Comparison of ENCODE assay signal across 8 mouse cellular contexts in genomic region chr2:35662738-35663550, GRCm38 (mm10).
DNase-seq lines count a peak whose midpoint lies in the region; ATAC-seq and TF ChIP-seq lines count a peak whose summit lies in the region.

No protein-coding gene starts in this region.

- no peaks in the 10 kb centered on the region for H3K9me3 ChIP-seq in heart, embryonic 11.5 days (replicated peaks; ENCODE audit: control insufficient read depth, low read length)
- H3K9me3 ChIP-seq in forebrain, embryonic 15.5 days, result no peaks in the 10 kb centered on the region
- no peaks in the 10 kb centered on the region for H3K9me3 ChIP-seq in lung, embryonic 16.5 days (ENCODE audit: control insufficient read depth, low read length)
- no peaks in the 10 kb centered on the region for H3K9me3 ChIP-seq in stomach, postnatal 0 days (ENCODE audit: control insufficient read depth, low read length)

- H3K4me2 ChIP-seq in heart, embryonic 11.5 days, result peak overlapping the region; percentile 89
- peak overlapping the region; percentile 77 for H3K4me2 ChIP-seq in forebrain, embryonic 15.5 days (replicated peaks)
- peak overlapping the region; percentile 63 for H3K4me2 ChIP-seq in lung, embryonic 16.5 days (ENCODE audit: low read depth, low read length)
- peak overlapping the region; percentile 95 for H3K4me2 ChIP-seq in stomach, postnatal 0 days (replicated peaks; ENCODE audit: low read depth)

- no peak overlapping the region for H3K4me3 ChIP-seq in heart, embryonic 11.5 days (ENCODE audit: low read depth, low read length)
- peak overlapping the region; percentile 97 for H3K4me3 ChIP-seq in forebrain, embryonic 15.5 days
- peak overlapping the region; percentile 86 for H3K4me3 ChIP-seq in lung, embryonic 16.5 days (ENCODE audit: low read length)
- peak overlapping the region; percentile 79 for H3K4me3 ChIP-seq in stomach, postnatal 0 days (ENCODE audit: low read depth, low read length)

- TF ChIP-seq CTCF in stomach, postnatal 0 days (IDR thresholded peaks at IDR 0.05; ENCODE audit: low read depth), result peak; percentile 38

- H3K9ac ChIP-seq in heart, embryonic 11.5 days (ENCODE audit: low read depth, low read length), result peak overlapping the region; percentile 40; the same call in 1 of the 2 replicates
- H3K9ac ChIP-seq in forebrain, embryonic 15.5 days (replicated peaks), result peak overlapping the region; percentile 94
- H3K9ac ChIP-seq in lung, embryonic 16.5 days (ENCODE audit: low read length), result peak overlapping the region; percentile 91
- peak overlapping the region; percentile 90 for H3K9ac ChIP-seq in stomach, postnatal 0 days (ENCODE audit: low read length)

- TF ChIP-seq EP300 in stomach, postnatal 0 days (optimal IDR thresholded peaks at IDR 0.05), result no peak

- no peaks in the 10 kb centered on the region for H3K36me3 ChIP-seq in heart, embryonic 11.5 days (ENCODE audit: control insufficient read depth, insufficient read depth, low read length)
- no peaks in the 10 kb centered on the region for H3K36me3 ChIP-seq in forebrain, embryonic 15.5 days
- no peaks in the 10 kb centered on the region for H3K36me3 ChIP-seq in lung, embryonic 16.5 days (ENCODE audit: control insufficient read depth, insufficient read depth, low read length)
- no peaks in the 10 kb centered on the region for H3K36me3 ChIP-seq in stomach, postnatal 0 days (ENCODE audit: control insufficient read depth, insufficient read depth, low read length)

- H3K4me1 ChIP-seq in heart, embryonic 11.5 days (ENCODE audit: control insufficient read depth, insufficient read depth, low read length), result peaks cover 37% of the 10 kb centered on the region
- H3K4me1 ChIP-seq in forebrain, embryonic 15.5 days, result peaks cover 57% of the 10 kb centered on the region
- H3K4me1 ChIP-seq in lung, embryonic 16.5 days (replicated peaks; ENCODE audit: control insufficient read depth, insufficient read depth, low read length), result peaks cover 43% of the 10 kb centered on the region
- H3K4me1 ChIP-seq in stomach, postnatal 0 days (replicated peaks; ENCODE audit: control insufficient read depth, insufficient read depth), result peaks cover 9% of the 10 kb centered on the region

- 31% methylated on average over 26 of the region's 26 CpGs for WGBS in heart, embryonic 11.5 days (ENCODE audit: insufficient replicate concordance)
- WGBS in forebrain, embryonic 15.5 days, result 6% methylated on average over 26 of the region's 26 CpGs
- 8% methylated on average over 26 of the region's 26 CpGs for WGBS in lung, embryonic 16.5 days
- WGBS in stomach, postnatal 0 days, result 16% methylated on average over 26 of the region's 26 CpGs

- no peak overlapping the region for H3K27ac ChIP-seq in heart, embryonic 11.5 days (ENCODE audit: low read depth, low read length)
- H3K27ac ChIP-seq in forebrain, embryonic 15.5 days (replicated peaks), result peak overlapping the region; percentile 87
- peak overlapping the region; percentile 32 for H3K27ac ChIP-seq in lung, embryonic 16.5 days (ENCODE audit: low read length)
- H3K27ac ChIP-seq in stomach, postnatal 0 days (replicated peaks), result peak overlapping the region; percentile 90

- ATAC-seq in heart, embryonic 11.5 days (replicated peaks; ENCODE audit: insufficient number of reproducible peaks, low FRiP score, low TSS enrichment), result no peak
- ATAC-seq in forebrain, embryonic 15.5 days (replicated peaks), result no peak
- ATAC-seq in lung, embryonic 16.5 days (ENCODE audit: low read depth), result no peak
- no peak for ATAC-seq in stomach, postnatal 0 days (ENCODE audit: low FRiP score, low TSS enrichment)

- H3K27me3 ChIP-seq in heart, embryonic 11.5 days (ENCODE audit: control insufficient read depth, insufficient read depth, low read length), result no peaks in the 10 kb centered on the region
- H3K27me3 ChIP-seq in forebrain, embryonic 15.5 days, result no peaks in the 10 kb centered on the region
- no peaks in the 10 kb centered on the region for H3K27me3 ChIP-seq in lung, embryonic 16.5 days (ENCODE audit: control insufficient read depth, insufficient read depth, low read depth, low read length)
- no peaks in the 10 kb centered on the region for H3K27me3 ChIP-seq in stomach, postnatal 0 days (ENCODE audit: control insufficient read depth, insufficient read depth, low read length)

- DNase-seq in heart, adult 8-10 months (ENCODE audit: low spot score), result no peak
- peak; percentile 40 for DNase-seq in ES-CJ7 (ENCODE audit: low read depth, low spot score)
- DNase-seq in stomach, postnatal 0 days (ENCODE audit: low spot score), result no peak
- DNase-seq in spleen, postnatal 14 days (ENCODE audit: low spot score in 2 of 2), result no peak
- no peak for DNase-seq in urinary bladder, postnatal 4 days (ENCODE audit: low spot score in 2 of 2)

Comparison
In these comparisons a context has a peak if more than half of its experiments do, and no peak if none do; other contexts are left out.
1. H3K9ac ChIP-seq: peak in every context shown above with its lines; median percentile 94 in forebrain, embryonic 15.5 days; 91 in lung, embryonic 16.5 days; 90 in stomach, postnatal 0 days; 40 in heart, embryonic 11.5 days.